Mouse (Mus musculus) spleen, adult 2 months (tissue): Measurements from ENCODE around the gene Fry.

ENCODE experiments used
- CTCF ChIP-seq: fragments of 200-500 bp; IDR thresholded peaks from 2 replicates; pipeline ENCODE4 v1.5.1; 2011; ENCODE audit warnings: mild to moderate bottlenecking, inconsistent platforms; ENCODE audit not compliant: insufficient read depth, insufficient read length, insufficient replicate concordance; ENCODE audit errors: extremely low read depth
- POLR2A ChIP-seq: fragments of 200-500 bp; IDR thresholded peaks from 2 replicates; pipeline ENCODE4 v1.6.1; 2011; ENCODE audit warnings: low read depth, low read length, inconsistent platforms

DNA sequence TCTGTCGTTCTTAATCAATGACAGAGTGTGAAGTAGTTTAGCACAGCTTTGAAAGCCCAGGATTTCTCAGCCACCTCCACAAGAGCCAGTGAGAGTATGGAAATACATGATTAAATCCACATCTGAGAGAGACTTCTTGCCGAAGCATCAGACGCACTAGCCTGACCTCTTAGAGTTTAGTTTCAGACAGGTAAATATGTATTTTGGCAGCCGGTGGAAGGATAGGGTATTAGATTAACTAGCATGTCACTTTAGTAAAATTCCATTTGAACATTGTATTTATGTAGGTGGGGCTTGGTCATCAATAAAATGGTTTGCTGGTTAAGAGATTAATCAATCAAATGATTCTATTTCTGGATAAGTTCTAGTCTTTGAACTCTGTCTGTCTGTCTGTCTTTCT, 152.0 kb downstream of the Fry start:
- no peak for TF ChIP-seq POLR2A
- no peak for TF ChIP-seq CTCF
